Mouse (Mus musculus): ENCODE results near the gene Chrnb1.

DNA sequence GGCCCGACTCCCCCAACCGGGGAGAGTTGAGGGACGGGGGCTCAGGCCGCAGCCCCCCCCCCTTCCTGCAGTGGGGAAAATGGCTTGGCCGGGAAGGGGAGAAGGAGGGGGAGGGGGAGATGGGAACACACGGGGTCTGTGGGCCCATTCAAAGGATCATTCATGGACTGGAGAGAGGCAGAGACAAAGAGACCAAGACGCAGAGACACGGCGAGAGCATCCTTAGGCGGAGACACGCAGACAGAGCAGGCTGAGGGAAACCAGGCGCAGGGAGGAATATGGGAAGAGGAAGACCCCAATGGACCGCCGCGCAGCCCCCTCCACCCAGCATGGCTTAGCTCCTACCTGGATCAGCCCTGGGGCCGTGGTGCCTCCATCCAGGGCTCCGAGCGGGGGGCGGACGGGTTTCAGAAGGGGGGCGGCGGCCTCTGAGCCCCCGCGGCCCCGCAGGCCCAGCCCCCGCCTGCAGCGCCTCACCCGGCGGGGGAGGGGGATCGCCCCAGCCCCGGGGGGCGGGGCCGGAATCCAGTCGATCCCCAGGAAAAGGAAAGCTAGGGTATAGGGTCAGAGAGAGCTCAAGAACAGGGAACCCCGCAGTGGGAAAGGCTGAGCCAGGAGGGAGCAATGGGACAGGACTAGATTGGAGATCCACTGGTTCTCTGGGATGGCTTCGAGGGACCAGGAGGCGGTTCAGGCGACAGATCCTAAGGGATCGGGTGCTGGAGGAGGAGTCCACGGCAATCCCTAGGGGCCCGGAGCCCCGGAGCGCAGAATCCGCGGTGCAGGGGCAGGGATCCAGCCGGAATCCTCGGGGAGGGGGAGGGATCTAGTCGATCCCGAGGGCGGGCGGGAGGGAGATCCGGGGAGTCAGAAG lies 41.2 kb upstream of the Chrnb1 start:
- TF ChIP-seq POLR2A (IDR thresholded peaks at IDR 0.05; ENCODE audit: low read depth, low read length), result no peak
- TF ChIP-seq CTCF (conservative IDR thresholded peaks at IDR 0.05; ENCODE audit: insufficient read depth, insufficient read length, low read depth, low read length), result no peak
